Mouse (Mus musculus) left cerebral cortex, postnatal 14 days (tissue): ENCODE results near the gene 2310061N02Rik. TPM values are rescaled to one million over a fixed set of nuclear protein-coding genes. Genes with fewer than 3 reads are reported as not detected.
"Not testable (repeated sequence)": the region's sequence is repeated elsewhere in the genome, so short reads cannot be mapped to it uniquely, and the experiment has no call there.

Source experiments
- DNase-seq, 2 experiments: peaks; one replicate each; pipeline ENCODE4 v3.0.0; 2021 to 2022; ENCODE audit warnings: low spot score in 2 of 2, mixed read lengths in 1 of 2
- intact Hi-C: fragments of 180-260 bp; cut with DNase I; formaldehyde crosslinking; loops from one replicate; pipeline ENCODE4 v1.15.1; 2025
- long read RNA-seq, 2 experiments: library from polyadenylated mRNA; stranded (forward); transcript quantifications; one replicate each; pipeline ENCODE4 v2.0.0; 2021
- total RNA-seq, 2 experiments: library from RNA; stranded (reverse); gene quantifications; 2 replicates each; pipeline ENCODE4 v1.2.3; 2021

Gene 2310061N02Rik
- not detected for total RNA-seq
- long read RNA-seq, experiment 1, result 0 reads
- long read RNA-seq, experiment 2, result 0 reads

- intact Hi-C loops, result no loop called here
- DNase-seq, result no peak
Measured at GRCm38 (mm10) chr16:88707496-88708012, at the start of gene 2310061N02Rik. TSS of gene 2310061N02Rik (minus strand) at chr16:88707962.

- DNase-seq, intact Hi-C loops: not testable (repeated sequence)
Measured at GRCm38 (mm10) chr16:88751535-88751934, 43.8 kb upstream of the 2310061N02Rik start, which contains the start of gene Krtap13. TSS of gene Krtap13 (minus strand) at chr16:88751635.

- no peak for DNase-seq
Measured at GRCm38 (mm10) chr16:88747943-88748342, 40.2 kb upstream of the 2310061N02Rik start.

GRCm38 (mm10) chr16:88744750-88745340, 37.1 kb upstream of the 2310061N02Rik start:
- DNase-seq, result no peak
- intact Hi-C loops, result no loop called here

More at GRCm38 (mm10) chr16:88747943-88748342, 40.2 kb upstream of the 2310061N02Rik start:
- intact Hi-C loops, result no loop called here

GRCm38 (mm10) chr16:88735391-88735790, 27.6 kb upstream of the 2310061N02Rik start:
- intact Hi-C loops, result no loop called here
- DNase-seq, result no peak

- no peak for DNase-seq
Measured at GRCm38 (mm10) chr16:88728812-88729275, 21.1 kb upstream of the 2310061N02Rik start, which contains the start of gene Krtap13-1. TSS of gene Krtap13-1 (plus strand) at chr16:88728862.

GRCm38 (mm10) chr16:88720031-88720430, 12.3 kb upstream of the 2310061N02Rik start:
- no peak for DNase-seq
- intact Hi-C loops, result no loop called here

More at GRCm38 (mm10) chr16:88728812-88729275, 21.1 kb upstream of the 2310061N02Rik start, which contains the start of gene Krtap13-1:
- intact Hi-C loops, result no loop called here

- intact Hi-C loops, result no loop called here
- no peak for DNase-seq
Measured at GRCm38 (mm10) chr16:88716549-88716948, 8.8 kb upstream of the 2310061N02Rik start.

- no peak for DNase-seq
- intact Hi-C loops, result no loop called here
Measured at GRCm38 (mm10) chr16:88711245-88711644, 3.5 kb upstream of the 2310061N02Rik start.

GRCm38 (mm10) chr16:88710757-88711156, 3.0 kb upstream of the 2310061N02Rik start:
- no peak for DNase-seq
- intact Hi-C loops, result no loop called here

- intact Hi-C loops, result no loop called here
- no peak for DNase-seq
Measured at GRCm38 (mm10) chr16:88701072-88701864, 6.5 kb downstream of the 2310061N02Rik start.

GRCm38 (mm10) chr16:88696256-88696655, 11.5 kb downstream of the 2310061N02Rik start:
- intact Hi-C loops, result no loop called here
- DNase-seq, result no peak

GRCm38 (mm10) chr16:88681282-88681681, 26.5 kb downstream of the 2310061N02Rik start:
- intact Hi-C loops, result no loop called here

GRCm38 (mm10) chr16:88679099-88679498, 28.7 kb downstream of the 2310061N02Rik start:
- no peak for DNase-seq
- intact Hi-C loops, result no loop called here

More at GRCm38 (mm10) chr16:88681282-88681681, 26.5 kb downstream of the 2310061N02Rik start:
- peak in 1 of 2 experiments; percentile 14 for DNase-seq

- intact Hi-C loops, result no loop called here
Measured at GRCm38 (mm10) chr16:88671571-88671970, 36.2 kb downstream of the 2310061N02Rik start, which contains the start of gene Krtap27-1. TSS of gene Krtap27-1 (minus strand) at chr16:88671671.

GRCm38 (mm10) chr16:88657426-88657825, 50.3 kb downstream of the 2310061N02Rik start:
- no peak for DNase-seq
- intact Hi-C loops, result no loop called here

More at GRCm38 (mm10) chr16:88671571-88671970, 36.2 kb downstream of the 2310061N02Rik start, which contains the start of gene Krtap27-1:
- no peak for DNase-seq
